Mouse (Mus musculus): ENCODE measurements around the gene Wdr62.

The Wdr62 gene

DNA sequence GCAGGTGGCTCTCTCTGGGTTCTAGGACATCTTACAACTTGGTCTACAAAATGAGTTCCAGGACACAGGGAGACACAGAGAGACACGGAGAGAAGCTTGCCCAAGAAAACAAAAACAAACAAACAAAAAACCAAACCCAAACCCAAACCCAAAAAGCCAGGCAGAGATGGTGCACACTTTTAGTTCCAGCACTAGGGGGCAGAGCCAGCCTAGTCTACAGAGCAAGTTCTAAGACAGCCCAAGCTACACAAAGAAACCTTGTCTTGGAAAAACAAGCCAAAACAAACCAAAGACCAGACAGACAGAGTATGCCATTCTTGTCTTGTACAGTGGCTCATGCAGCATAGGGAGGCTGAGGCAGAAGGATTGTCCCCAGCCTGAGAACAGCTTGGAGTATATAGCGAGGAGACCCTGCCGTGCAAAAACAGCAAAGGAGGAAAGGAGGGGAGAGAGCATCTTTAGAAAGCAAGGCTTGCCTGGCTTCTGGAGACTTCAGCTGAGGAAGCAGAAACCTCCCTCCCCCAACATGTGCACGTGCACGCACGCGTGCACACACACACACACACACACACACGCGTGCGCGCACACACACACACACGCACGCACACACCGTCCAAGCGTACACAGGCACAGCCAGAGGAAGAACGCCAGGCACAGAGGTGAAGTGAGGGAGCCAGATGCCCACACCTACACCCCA lies 26.0 kb upstream of the Wdr62 start:
- DNase-seq (ENCODE audit: low spot score): no peak

DNA sequence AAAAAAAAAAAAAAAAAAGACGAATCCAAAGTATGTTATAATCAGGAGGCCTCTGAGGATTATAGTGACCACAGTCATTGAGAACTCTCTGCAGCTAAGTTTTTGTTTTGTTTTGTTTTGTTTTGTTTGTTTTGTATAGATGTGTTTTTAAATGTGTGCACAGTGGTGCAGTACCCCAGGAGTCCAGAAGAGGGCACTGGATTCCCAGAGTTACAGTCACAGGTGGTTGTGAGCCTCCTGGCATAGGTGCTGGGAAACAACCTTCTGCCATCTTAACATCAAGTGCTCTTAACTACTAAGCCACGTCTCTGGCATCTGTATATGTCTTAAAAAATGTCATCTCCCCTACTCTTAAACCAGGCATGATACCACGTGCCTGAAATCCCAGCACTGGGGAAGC lies 20.7 kb upstream of the Wdr62 start:
- DNase-seq (ENCODE audit: low spot score): peak; percentile 41

DNA sequence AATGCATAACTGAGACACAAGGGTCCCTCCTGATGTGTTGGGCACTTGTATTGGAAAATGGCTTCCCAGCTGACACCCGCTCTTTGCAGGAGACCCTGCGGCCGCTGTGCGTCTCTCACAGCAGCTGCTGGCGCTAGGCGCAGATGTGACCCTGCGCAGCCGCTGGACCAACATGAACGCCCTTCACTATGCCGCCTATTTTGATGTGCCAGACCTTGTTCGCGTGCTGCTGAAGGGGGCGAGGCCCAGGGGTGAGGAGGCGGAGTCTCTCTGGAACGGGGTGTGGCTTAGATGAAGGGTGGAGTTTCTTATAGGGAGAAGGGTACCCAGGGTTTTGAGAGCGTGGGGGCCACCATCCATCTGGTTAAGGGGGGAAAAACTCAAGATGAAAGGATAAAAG lies 17.0 kb upstream of the Wdr62 start:
- no peak for DNase-seq (ENCODE audit: low spot score)

DNA sequence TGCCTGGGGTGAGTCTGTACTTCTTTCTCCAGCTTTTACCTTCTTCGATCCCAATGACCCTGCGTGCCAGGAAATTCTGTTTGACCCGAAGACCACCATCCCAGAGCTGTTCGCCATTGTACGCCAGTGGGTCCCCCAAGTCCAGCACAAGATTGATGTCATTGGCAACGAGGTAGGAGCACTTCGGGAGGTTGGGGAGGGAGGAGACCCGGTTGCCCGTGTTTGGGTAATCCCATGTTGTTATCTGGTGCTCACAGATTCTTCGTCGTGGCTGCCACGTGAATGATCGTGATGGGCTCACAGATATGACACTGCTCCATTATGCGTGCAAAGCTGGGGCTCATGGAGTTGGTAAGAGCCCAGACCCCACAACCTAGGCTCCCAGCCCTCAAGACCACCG lies 16.6 kb upstream of the Wdr62 start:
- DNase-seq (ENCODE audit: low spot score): no peak

- DNase-seq (ENCODE audit: low spot score): no peak
Observed at GRCm38 (mm10) chr7:30295103-30295502, 14.9 kb upstream of the Wdr62 start.

GRCm38 (mm10) chr7:30294296-30294695 lies 14.1 kb upstream of the Wdr62 start:
- no peak for DNase-seq (ENCODE audit: low spot score)

DNA sequence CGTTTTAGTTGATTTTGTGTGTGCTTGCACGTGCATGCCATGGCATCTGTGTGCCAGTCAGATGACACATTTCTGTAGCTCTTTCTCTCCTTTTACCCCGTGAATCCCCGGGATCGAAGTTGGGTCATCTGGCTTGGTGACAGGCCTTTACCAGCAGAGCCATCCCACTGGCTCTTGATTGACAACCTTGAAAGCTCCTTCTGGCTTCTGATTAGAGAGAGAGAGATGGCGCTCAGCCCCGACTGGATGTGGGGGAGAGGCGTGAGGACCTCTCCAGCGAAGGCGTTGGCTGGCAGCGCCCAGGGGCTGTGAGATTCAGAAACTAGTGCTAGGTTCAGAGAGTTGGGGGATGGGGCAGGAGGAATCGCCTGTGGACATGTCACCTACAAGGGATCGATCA lies 13.6 kb upstream of the Wdr62 start:
- no peak for DNase-seq (ENCODE audit: low spot score)

DNA sequence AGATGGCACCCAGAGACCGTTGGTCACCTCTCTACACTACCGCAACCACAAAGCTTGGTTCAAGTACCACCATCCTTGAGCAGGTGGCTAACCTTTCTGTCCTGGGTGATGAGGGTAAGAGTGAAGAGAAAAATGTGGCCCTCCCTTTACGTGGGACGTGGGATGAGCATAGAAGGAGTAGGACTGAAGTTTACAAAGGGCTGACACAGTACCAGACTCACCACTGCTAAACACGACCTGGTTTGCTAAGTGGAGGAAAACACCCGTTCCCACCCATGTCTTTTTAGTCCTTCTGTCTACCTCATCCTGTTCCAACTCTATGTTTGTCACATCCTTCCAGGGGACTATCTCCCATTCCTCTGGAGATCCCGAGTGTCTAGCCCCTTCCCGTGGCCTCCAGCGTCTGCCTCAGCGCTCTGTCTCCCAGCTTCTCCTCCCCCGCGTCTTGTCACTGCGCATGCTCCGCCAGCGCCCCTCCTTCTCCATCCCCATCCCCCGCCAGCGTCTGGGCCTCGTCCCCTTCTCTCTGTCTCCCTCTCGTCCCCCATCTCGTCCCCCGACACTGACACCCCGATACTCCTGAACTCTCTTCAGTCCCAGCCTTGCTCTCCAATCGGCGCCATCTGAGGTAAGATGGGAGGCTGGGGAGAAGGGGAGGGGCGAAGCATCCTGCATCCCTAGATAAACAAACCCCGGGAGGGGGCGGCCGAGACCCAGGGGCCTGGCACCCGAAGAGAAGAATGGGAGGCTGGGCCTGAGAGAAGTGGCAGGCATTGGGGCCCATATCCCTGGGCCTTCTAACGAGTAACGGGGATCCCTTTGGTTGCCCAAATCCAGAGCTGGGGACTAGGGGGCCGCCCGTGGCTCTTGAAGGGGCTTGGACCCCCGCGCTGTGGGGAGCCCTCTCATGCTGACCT lies 11.3 kb upstream of the Wdr62 start, which contains the start of gene Clip3:
TSS of gene Clip3 (plus strand) at position 514 of the 917 bp plus-strand sequence.
- DNase-seq (ENCODE audit: low spot score): peak; percentile 92

GRCm38 (mm10) chr7:30289714-30290399 lies 9.6 kb upstream of the Wdr62 start:
- DNase-seq (ENCODE audit: low spot score): peak; percentile 48

- DNase-seq (ENCODE audit: low spot score): no peak
Observed at GRCm38 (mm10) chr7:30289071-30289713, 9.0 kb upstream of the Wdr62 start.

GRCm38 (mm10) chr7:30288046-30288445 lies 7.8 kb upstream of the Wdr62 start:
- no peak for DNase-seq (ENCODE audit: low spot score)

DNA sequence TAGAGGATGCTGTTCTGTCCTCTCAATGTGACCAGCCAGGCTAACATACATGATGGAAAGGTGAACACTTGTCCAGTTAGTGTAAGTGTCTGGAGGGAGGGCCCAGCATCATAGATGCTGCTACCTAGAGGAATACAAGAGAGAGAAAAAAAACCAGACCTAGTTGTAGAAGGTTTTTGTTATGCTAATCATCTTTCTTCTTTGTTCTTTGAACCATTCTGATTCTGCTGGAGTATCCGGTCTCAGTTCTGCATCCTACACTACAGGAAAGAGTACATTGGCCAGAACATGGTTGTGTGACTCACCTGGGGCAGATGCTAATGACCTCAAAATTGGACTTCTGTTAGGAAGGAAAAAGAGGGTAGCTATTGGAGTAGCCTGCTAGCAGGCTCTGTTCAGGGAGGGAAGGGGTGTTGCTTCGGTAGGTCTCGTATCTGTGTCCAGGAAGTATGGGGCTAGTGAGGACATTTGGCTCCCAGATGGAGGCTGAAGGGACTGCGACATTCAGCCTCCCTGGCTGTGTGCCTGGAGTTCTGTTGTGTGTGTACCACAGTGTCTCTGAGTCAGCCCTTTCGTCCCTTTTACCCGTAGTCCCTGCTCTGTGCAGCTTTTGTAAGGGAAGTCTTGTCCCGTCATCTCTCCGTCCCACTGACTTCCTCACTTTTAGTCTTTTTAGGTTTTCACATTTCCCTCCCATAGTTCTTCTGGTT lies 6.6 kb upstream of the Wdr62 start:
- no peak for DNase-seq (ENCODE audit: low spot score)

DNA sequence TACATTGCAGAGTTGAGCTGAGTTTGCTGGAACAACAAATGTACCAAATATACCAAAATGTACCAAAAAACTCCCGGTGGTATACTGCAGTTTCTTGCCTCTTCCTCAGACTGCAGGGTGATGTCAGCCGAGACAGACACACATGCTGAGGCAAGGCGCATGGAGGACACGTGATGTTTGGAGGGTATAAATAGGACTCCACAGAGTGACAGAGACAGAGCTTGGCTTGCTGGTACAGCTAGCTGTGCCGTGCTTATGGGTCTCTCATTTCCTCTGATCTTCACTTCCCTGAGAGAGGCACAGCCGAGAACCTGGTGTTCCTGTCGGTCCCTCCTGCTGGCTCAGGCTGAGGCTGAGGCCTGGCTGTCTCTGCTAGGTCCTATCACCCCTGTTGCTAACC lies 2.5 kb upstream of the Wdr62 start:
- no peak for DNase-seq (ENCODE audit: low spot score)

GRCm38 (mm10) chr7:30281522-30281921 lies 1.3 kb upstream of the Wdr62 start:
- DNase-seq (ENCODE audit: low spot score): no peak

GRCm38 (mm10) chr7:30280670-30281138 lies 485 bp upstream of the Wdr62 start:
- DNase-seq (ENCODE audit: low spot score): peak; percentile 94

GRCm38 (mm10) chr7:30279536-30279935 lies 683 bp downstream of the Wdr62 start:
- peak; percentile 66 for DNase-seq (ENCODE audit: low spot score)

- DNase-seq (ENCODE audit: low spot score): no peak
Observed at GRCm38 (mm10) chr7:30278911-30279310, 1.3 kb downstream of the Wdr62 start.

DNA sequence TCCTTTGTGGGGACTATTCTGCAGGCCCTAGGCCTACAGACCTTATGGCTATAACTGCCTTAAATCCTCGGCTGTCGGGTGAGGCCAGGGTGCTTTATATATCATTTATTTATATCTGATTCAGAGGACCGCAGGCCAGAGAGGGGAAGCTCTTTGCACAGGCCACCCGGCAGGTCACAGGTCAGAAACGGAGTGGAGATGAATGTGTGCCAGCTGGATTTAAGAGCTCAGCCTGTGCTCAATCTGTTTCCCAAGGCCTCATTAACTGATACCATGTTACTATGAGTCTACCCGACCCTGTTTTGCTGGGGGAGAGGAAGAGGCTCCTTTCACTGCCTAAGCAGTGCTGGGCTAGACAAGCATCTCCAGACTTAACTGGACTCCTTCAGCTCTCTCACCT lies 5.8 kb downstream of the Wdr62 start:
- no peak for DNase-seq (ENCODE audit: low spot score)

- DNase-seq (ENCODE audit: low spot score): no peak
Observed at GRCm38 (mm10) chr7:30269641-30270040, 10.6 kb downstream of the Wdr62 start.

DNA sequence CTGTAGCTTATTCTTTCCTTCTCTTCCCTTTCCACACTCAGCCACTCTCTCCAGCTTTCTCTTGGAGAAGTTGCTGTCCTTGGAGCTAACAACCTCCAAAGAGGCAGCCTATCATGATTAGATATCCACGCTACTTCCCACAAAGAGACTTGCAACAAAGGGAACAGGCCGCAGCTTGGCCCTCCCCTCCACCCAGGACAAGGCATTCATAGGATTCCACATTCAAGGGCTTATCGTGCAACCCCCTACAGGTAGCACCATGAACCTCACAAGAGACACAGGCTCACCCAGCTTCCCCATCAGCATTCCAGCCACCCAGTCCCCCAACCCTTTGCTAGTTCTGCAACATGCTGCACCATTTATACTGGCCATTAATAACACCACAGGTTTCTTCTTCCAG lies 13.4 kb downstream of the Wdr62 start:
- no peak for DNase-seq (ENCODE audit: low spot score)

DNA sequence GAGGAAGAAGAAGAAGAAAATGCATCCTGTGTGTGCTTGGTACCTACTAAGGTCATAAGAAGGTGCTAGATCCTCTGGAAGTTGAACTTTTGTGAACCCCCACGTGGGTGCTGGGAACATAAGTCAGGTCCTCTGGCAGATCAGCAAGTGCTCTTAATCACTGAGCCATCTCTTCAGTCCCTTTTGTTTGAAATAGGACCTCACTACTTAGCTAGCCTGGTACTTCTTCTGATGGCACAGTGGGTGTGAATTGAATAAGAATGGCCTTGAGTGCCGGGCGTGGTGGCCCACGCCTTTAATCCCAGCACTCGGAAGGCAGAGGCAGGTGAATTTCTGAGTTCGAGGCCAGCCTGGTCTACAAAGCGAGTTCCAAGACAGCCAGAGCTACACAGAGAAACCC lies 14.3 kb downstream of the Wdr62 start:
- no peak for DNase-seq (ENCODE audit: low spot score)
